Mouse (Mus musculus) lung, adult 2 months (tissue): ENCODE data around the gene Gse1.

ENCODE experiments used
- CTCF ChIP-seq: fragments of 200-500 bp; IDR thresholded peaks from 2 replicates; pipeline ENCODE4 v1.5.1; 2011; ENCODE audit warnings: mild to moderate bottlenecking, low read length, control low read depth; ENCODE audit not compliant: insufficient read depth
- POLR2A ChIP-seq: fragments of 200-500 bp; IDR thresholded peaks from 2 replicates; pipeline ENCODE4 v1.6.1; 2011; ENCODE audit warnings: low read depth, mild to moderate bottlenecking, control low read depth, low read length, borderline replicate concordance; ENCODE audit errors: extremely low read depth

GRCm38 (mm10) chr8:120554466-120555039, 326.3 kb downstream of the Gse1 start:
- no peak for TF ChIP-seq POLR2A
- no peak for TF ChIP-seq CTCF
